Mouse (Mus musculus) hindbrain, embryonic 16.5 days (tissue): ENCODE measurements around the gene Ccl7. TPM values are rescaled to one million over a fixed set of nuclear protein-coding genes. Genes with fewer than 3 reads are reported as not detected.

Experiments
- ATAC-seq: fragments of 200-750 bp; cut with Nextera tagmentation; 2 replicates; pipeline ENCODE4 v1.8.0; 2017; ENCODE audit warnings: moderate TSS enrichment, moderate library complexity
- H3K27ac ChIP-seq: fragments of 300-500 bp; sonication (generic); 2 replicates; pipeline ENCODE4 v1.5.1; 2014; ENCODE audit warnings: low read depth, mild to moderate bottlenecking, control low read depth, low read length, moderate library complexity
- H3K27me3 ChIP-seq: fragments of 300-500 bp; sonication (generic); replicated peaks from 2 replicates; pipeline ENCODE4 v1.6.1; 2014; ENCODE audit warnings: low read length; ENCODE audit not compliant: control insufficient read depth, insufficient read depth
- H3K36me3 ChIP-seq: fragments of 300-500 bp; sonication (generic); 2 replicates; pipeline ENCODE4 v1.6.1; 2014; ENCODE audit warnings: mild to moderate bottlenecking, low read length, moderate library complexity, mixed read lengths; ENCODE audit not compliant: control insufficient read depth, insufficient read depth
- H3K4me1 ChIP-seq: fragments of 300-500 bp; sonication (generic); 2 replicates; pipeline ENCODE4 v1.6.1; 2014; ENCODE audit warnings: low read depth, low read length; ENCODE audit not compliant: control insufficient read depth, insufficient read depth
- H3K4me2 ChIP-seq: fragments of 300-500 bp; sonication (generic); 2 replicates; pipeline ENCODE4 v1.6.1; 2014; ENCODE audit warnings: mild to moderate bottlenecking, low read length, control low read depth, moderate library complexity
- H3K4me3 ChIP-seq: fragments of 300-500 bp; sonication (generic); 2 replicates; pipeline ENCODE4 v1.5.1; 2014; ENCODE audit warnings: mild to moderate bottlenecking, low read length, control low read depth, moderate library complexity
- H3K9ac ChIP-seq: fragments of 300-500 bp; sonication (generic); 2 replicates; pipeline ENCODE4 v1.6.1; 2014; ENCODE audit warnings: low read depth, mild to moderate bottlenecking, control low read depth, low read length, moderate library complexity
- H3K9me3 ChIP-seq: fragments of 300-500 bp; sonication (generic); 2 replicates; pipeline ENCODE4 v1.6.1; 2014; ENCODE audit warnings: mild to moderate bottlenecking, low read length, moderate library complexity; ENCODE audit not compliant: control insufficient read depth
- WGBS: fragments of 180-500 bp; shearing (Covaris S2); extraction: QIAGEN DNeasy Blood & Tissue Kit; methylation state at CpG from one replicate; pipeline ENCODE4 v1.1.7; 2014; 5-methylcytosine and 5-hydroxymethylcytosine counted together
- polyA plus RNA-seq: library from polyadenylated mRNA; unstranded; fragments of >200 nt; fragmentation: Nextera tagmentation; extraction: Ambion mirVana; gene quantifications from 2 replicates; pipeline ENCODE4 v1.2.1, GENCODE M21; 2015

The Ccl7 gene
- polyA plus RNA-seq, 1 experiment from 2014 or later: 0.79 TPM

DNA sequence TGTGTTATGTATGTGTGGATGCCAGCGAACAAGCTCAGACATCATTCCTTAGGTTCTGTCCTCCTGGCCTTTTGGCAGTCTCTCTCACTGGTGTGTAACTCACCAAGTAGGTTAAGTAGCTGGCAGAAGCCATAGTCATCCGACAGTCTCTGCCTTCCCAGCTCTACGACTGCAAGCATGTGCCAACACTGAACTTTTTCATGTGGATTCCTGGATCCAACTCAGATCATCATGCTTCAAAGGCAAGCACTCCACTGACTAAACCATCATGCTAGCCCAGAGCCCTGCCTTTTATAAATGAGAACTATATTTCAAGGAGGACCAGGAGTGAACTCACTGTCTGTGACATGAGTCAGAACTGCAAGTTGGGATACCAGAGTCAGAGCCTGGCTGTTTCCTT, 28.2 kb downstream of the Ccl7 start:
- Histone ChIP-seq H3K9me3 (no peaks in the 10 kb centered on the region), H3K4me3 (no peak overlapping the region), H3K27me3 (no peaks in the 10 kb centered on the region), H3K27ac (no peak overlapping the region), H3K9ac (no peak overlapping the region), H3K4me1 (no peaks in the 10 kb centered on the region), H3K36me3 (no peaks in the 10 kb centered on the region), H3K4me2 (no peak overlapping the region)
- no peak for ATAC-seq
- WGBS: 86% methylated on average over 3 of the region's 3 CpGs

DNA sequence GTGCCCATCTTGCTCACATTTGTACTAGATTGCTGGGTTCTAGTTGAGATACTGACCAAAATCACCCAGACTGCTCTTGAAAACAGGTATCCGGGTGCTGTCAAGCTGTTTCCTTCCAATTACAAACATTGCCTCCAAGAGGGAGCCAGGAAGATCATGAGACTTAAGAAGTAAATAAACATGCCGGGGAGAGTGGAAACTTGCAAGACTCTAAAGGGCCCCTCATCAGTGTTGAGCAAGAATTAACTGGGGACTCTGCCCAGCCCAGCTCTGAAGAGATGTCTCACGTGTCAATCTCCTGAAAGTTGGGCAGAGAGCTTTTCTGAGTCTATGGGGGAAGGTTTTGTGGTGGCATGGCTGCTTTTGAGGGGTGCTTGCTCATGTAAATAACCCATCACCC, 31.5 kb downstream of the Ccl7 start:
- Histone ChIP-seq H3K4me2 (no peak overlapping the region), H3K36me3 (no peaks in the 10 kb centered on the region), H3K9ac (no peak overlapping the region), H3K27ac (no peak overlapping the region), H3K9me3 (no peaks in the 10 kb centered on the region), H3K4me3 (no peak overlapping the region), H3K4me1 (no peaks in the 10 kb centered on the region), H3K27me3 (no peaks in the 10 kb centered on the region)
- 81% methylated on average over 3 of the region's 3 CpGs for WGBS
- no peak for ATAC-seq

DNA sequence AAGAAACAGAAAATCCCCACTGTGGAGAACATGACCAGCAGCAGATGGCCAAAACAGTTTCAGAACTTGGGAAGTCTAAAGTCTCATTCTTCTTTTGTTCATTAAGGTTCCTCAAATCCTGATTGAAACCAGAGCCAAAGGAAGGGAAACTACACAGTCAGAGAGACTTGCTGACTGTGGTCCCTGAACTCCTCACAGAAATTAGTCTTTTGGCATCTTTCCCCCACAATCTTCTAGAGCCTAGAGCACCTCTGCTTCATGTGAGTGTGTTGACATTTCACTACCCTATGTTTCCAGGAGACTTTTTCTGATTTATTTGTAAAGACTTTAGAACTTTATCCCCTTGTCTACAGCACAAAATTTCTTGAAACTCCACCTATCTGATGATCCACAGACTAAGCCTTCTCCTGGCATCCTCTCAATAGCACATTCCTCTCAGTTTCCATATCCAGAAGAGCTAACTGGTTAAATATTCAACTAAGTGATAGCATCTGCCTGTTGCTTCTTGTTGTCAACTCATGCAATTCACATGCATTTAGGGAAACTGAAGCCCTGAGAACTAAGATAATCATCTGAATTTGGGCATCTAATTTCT, 32.7 kb downstream of the Ccl7 start:
- H3K27ac ChIP-seq: no peak overlapping the region
- H3K9ac ChIP-seq: no peak overlapping the region
- H3K4me1 ChIP-seq: no peaks in the 10 kb centered on the region
- no peak overlapping the region for H3K4me3 ChIP-seq
- no peaks in the 10 kb centered on the region for H3K9me3 ChIP-seq
- no peaks in the 10 kb centered on the region for H3K36me3 ChIP-seq
- H3K27me3 ChIP-seq: no peaks in the 10 kb centered on the region
- no peak for ATAC-seq
- no peak overlapping the region for H3K4me2 ChIP-seq

DNA sequence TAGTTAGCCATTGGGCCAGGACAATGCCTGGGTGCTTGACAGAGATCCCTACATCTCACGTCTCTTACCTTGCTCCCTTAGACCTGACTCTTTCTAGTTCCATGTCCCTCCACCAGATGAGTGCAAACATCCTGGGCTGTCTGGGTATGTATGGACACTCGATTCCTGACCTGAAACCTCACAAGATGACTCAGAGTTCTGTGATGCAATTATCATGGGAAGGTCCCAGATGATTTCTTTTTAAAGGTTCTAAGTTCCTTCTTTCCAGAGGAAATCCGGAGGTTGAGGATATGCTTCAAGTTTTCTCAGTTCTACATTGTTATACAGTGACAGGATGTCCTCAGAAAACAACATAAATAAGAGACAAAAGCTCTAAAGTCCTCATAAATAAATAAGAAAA, 35.4 kb downstream of the Ccl7 start:
- no peaks in the 10 kb centered on the region for H3K4me1 ChIP-seq
- H3K4me2 ChIP-seq: no peak overlapping the region
- 81% methylated on average over 3 of the region's 3 CpGs for WGBS
- H3K27ac ChIP-seq: no peak overlapping the region
- H3K9ac ChIP-seq: no peak overlapping the region
- no peaks in the 10 kb centered on the region for H3K9me3 ChIP-seq
- H3K4me3 ChIP-seq: no peak overlapping the region
- H3K36me3 ChIP-seq: no peaks in the 10 kb centered on the region
- no peak for ATAC-seq
- no peaks in the 10 kb centered on the region for H3K27me3 ChIP-seq

DNA sequence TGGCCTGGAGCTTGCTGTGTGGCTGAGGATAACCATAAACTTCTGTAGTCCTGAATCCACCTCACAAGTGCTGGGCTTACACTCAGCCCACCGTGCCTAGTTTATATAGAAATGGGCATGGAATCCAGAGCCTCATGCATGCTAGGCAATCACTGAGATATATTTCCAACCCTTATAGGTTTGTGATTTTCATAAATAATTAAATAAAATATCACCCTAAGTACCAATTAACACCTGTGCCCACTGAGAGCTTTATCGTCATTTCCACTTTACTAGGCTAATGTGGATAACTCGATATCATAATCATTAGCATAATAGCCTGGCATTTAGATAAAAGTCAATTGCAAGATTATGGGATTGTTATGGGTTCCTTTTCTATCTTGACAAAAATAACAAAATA, 38.8 kb downstream of the Ccl7 start:
- ATAC-seq: no peak
- 79% methylated on average over 3 of the region's 3 CpGs for WGBS

More for the DNA sequence above, 38.8 kb downstream of the Ccl7 start:
- H3K4me2 ChIP-seq: no peak overlapping the region
- no peak overlapping the region for H3K27ac ChIP-seq
- H3K9me3 ChIP-seq: no peaks in the 10 kb centered on the region
- no peak overlapping the region for H3K4me3 ChIP-seq
- H3K27me3 ChIP-seq: no peaks in the 10 kb centered on the region
- no peaks in the 10 kb centered on the region for H3K36me3 ChIP-seq
- H3K4me1 ChIP-seq: no peaks in the 10 kb centered on the region
- no peak overlapping the region for H3K9ac ChIP-seq

Other genes with a start within 250 kb of the Ccl7 start
- gene 5530401A14Rik, start 185.0 kb upstream of the Ccl7 start, polyA plus RNA-seq: 0.79 and 1.1 TPM in 2 replicates
- 17.6 and 17.8 TPM in 2 replicates for gene Asic2, start 77.3 kb upstream of the Ccl7 start, polyA plus RNA-seq
- 0.37 and 0.45 TPM in 2 replicates for gene Ccl2, start 10.1 kb upstream of the Ccl7 start, polyA plus RNA-seq
- not detected in 2 replicates for gene Gm17268, start 7.2 kb upstream of the Ccl7 start, polyA plus RNA-seq
- gene Ccl11, start 12.1 kb downstream of the Ccl7 start, polyA plus RNA-seq: 0.24 and 0.38 TPM in 2 replicates
- 1.7 and 2.1 TPM in 2 replicates for gene Ccl12, start 56.1 kb downstream of the Ccl7 start, polyA plus RNA-seq
- gene Ccl8, start 69.5 kb downstream of the Ccl7 start, polyA plus RNA-seq: not detected in 2 replicates